Mouse (Mus musculus): ENCODE data around the gene Gtdc1. TPM values are rescaled to one million over a fixed set of nuclear protein-coding genes. Genes with fewer than 3 reads are reported as not detected.
A peak's percentile ranks its signal among the peaks of the same experiment; 100 is the strongest.

Gtdc1 gene
- total and polyA plus RNA-seq, 2 experiments = 2.9 to 9.3 TPM

- no peak for DNase-seq (ENCODE audit: extremely low read depth, low read depth, low spot score)
- 75% methylated on average over 8 of the region's 8 CpGs for WGBS
These were observed 4.2 kb downstream of the Gtdc1 start for GRCm38 (mm10) chr2:44923056-44923883.

GRCm38 (mm10) chr2:44922500-44922899 lies 5.0 kb downstream of the Gtdc1 start:
- H3K4me3 ChIP-seq (ENCODE audit: insufficient read depth, low read depth, low read length) = no peak overlapping the region
- no peak for DNase-seq (ENCODE audit: extremely low read depth, low read depth, low spot score)
- no peak overlapping the region for H3K27ac ChIP-seq (replicated peaks; ENCODE audit: insufficient read depth, low read depth, low read length)
- no peak for TF ChIP-seq POLR2A (IDR thresholded peaks at IDR 0.05; ENCODE audit: extremely low read depth, insufficient read depth, low read length)
- no peak for TF ChIP-seq CTCF (IDR thresholded peaks at IDR 0.05; ENCODE audit: low read depth, low read length)
- H3K36me3 ChIP-seq (ENCODE audit: control insufficient read depth, insufficient read depth, low read length) = no peaks in the 10 kb centered on the region
- H3K4me1 ChIP-seq (ENCODE audit: control insufficient read depth, insufficient read depth, low read length) = peaks cover 12% of the 10 kb centered on the region; the same call in 1 of the 2 replicates
- no peaks in the 10 kb centered on the region; the same call in 1 of the 2 replicates for H3K79me2 ChIP-seq (ENCODE audit: control insufficient read depth, insufficient read depth, low read length)
- WGBS = 88% methylated on average over 2 of the region's 2 CpGs
- no peaks in the 10 kb centered on the region for H3K27me3 ChIP-seq (ENCODE audit: control insufficient read depth, insufficient read depth, low read length)
- no peak overlapping the region for H3K9ac ChIP-seq (ENCODE audit: low read depth, low read length)

More at GRCm38 (mm10) chr2:44923056-44923883, 4.2 kb downstream of the Gtdc1 start:
- H3K4me3 ChIP-seq (ENCODE audit: insufficient read depth, low read depth, low read length) = no peak overlapping the region
- no peaks in the 10 kb centered on the region; the same call in 1 of the 2 replicates for H3K79me2 ChIP-seq (ENCODE audit: control insufficient read depth, insufficient read depth, low read length)
- TF ChIP-seq CTCF (IDR thresholded peaks at IDR 0.05; ENCODE audit: low read depth, low read length) (no peak), POLR2A (IDR thresholded peaks at IDR 0.05; ENCODE audit: extremely low read depth, insufficient read depth, low read length) (no peak)
- H3K4me1 ChIP-seq (ENCODE audit: control insufficient read depth, insufficient read depth, low read length) = peaks cover 12% of the 10 kb centered on the region; the same call in 1 of the 2 replicates
- H3K27ac ChIP-seq (replicated peaks; ENCODE audit: insufficient read depth, low read depth, low read length) = no peak overlapping the region
- no peaks in the 10 kb centered on the region for H3K36me3 ChIP-seq (ENCODE audit: control insufficient read depth, insufficient read depth, low read length)
- no peak overlapping the region for H3K9ac ChIP-seq (ENCODE audit: low read depth, low read length)
- H3K27me3 ChIP-seq (ENCODE audit: control insufficient read depth, insufficient read depth, low read length) = no peaks in the 10 kb centered on the region

DNA sequence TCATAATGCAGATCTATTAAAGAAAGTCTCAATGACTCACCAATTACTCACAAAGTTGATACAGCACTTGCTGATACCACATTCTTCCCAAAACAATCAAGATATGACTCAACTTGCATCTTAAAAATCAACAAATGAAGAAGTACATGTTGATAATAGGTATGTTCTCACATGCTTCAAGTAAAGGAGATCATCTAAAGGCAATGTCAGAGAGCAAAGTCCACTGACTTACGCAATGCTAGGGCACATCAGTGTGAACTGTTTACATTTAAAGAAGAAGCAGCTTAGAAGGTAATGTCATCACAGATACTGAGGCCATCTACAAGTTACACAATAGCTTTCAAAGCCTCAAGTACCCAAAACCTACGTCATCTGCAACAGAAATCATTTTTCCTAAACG lies 7.0 kb downstream of the Gtdc1 start:
- 22% methylated on average over 3 of the region's 3 CpGs for WGBS
- Histone ChIP-seq H3K9ac (ENCODE audit: low read depth, low read length) (no peak overlapping the region), H3K27ac (replicated peaks; ENCODE audit: insufficient read depth, low read depth, low read length) (no peak overlapping the region), H3K4me1 (ENCODE audit: control insufficient read depth, insufficient read depth, low read length) (peaks cover 6% of the 10 kb centered on the region; the same call in 1 of the 2 replicates), H3K36me3 (ENCODE audit: control insufficient read depth, insufficient read depth, low read length) (no peaks in the 10 kb centered on the region), H3K27me3 (ENCODE audit: control insufficient read depth, insufficient read depth, low read length) (no peaks in the 10 kb centered on the region), H3K79me2 (ENCODE audit: control insufficient read depth, insufficient read depth, low read length) (no peaks in the 10 kb centered on the region; the same call in 1 of the 2 replicates), H3K4me3 (ENCODE audit: insufficient read depth, low read depth, low read length) (no peak overlapping the region)
- DNase-seq (ENCODE audit: extremely low read depth, low read depth, low spot score) = peak; percentile 98
- no peak for TF ChIP-seq POLR2A (IDR thresholded peaks at IDR 0.05; ENCODE audit: extremely low read depth, insufficient read depth, low read length)
- TF ChIP-seq CTCF (IDR thresholded peaks at IDR 0.05; ENCODE audit: low read depth, low read length) = no peak

GRCm38 (mm10) chr2:44919326-44919725 lies 8.1 kb downstream of the Gtdc1 start:
- Histone ChIP-seq H3K4me1 (ENCODE audit: control insufficient read depth, insufficient read depth, low read length) (peaks cover 6% of the 10 kb centered on the region; the same call in 1 of the 2 replicates), H3K27me3 (ENCODE audit: control insufficient read depth, insufficient read depth, low read length) (no peaks in the 10 kb centered on the region), H3K79me2 (ENCODE audit: control insufficient read depth, insufficient read depth, low read length) (no peaks in the 10 kb centered on the region; the same call in 1 of the 2 replicates), H3K4me3 (ENCODE audit: insufficient read depth, low read depth, low read length) (no peak overlapping the region), H3K27ac (replicated peaks; ENCODE audit: insufficient read depth, low read depth, low read length) (no peak overlapping the region), H3K9ac (ENCODE audit: low read depth, low read length) (no peak overlapping the region), H3K36me3 (ENCODE audit: control insufficient read depth, insufficient read depth, low read length) (no peaks in the 10 kb centered on the region)
- 79% methylated on average over 1 of the region's 1 CpGs for WGBS
- no peak for DNase-seq (ENCODE audit: extremely low read depth, low read depth, low spot score)
- TF ChIP-seq POLR2A (IDR thresholded peaks at IDR 0.05; ENCODE audit: extremely low read depth, insufficient read depth, low read length) (no peak), CTCF (IDR thresholded peaks at IDR 0.05; ENCODE audit: low read depth, low read length) (no peak)

- TF ChIP-seq POLR2A (IDR thresholded peaks at IDR 0.05; ENCODE audit: extremely low read depth, insufficient read depth, low read length) (no peak), CTCF (IDR thresholded peaks at IDR 0.05; ENCODE audit: low read depth, low read length) (no peak)
- no peak for DNase-seq (ENCODE audit: extremely low read depth, low read depth, low spot score)
- Histone ChIP-seq H3K27ac (replicated peaks; ENCODE audit: insufficient read depth, low read depth, low read length) (no peak overlapping the region), H3K79me2 (ENCODE audit: control insufficient read depth, insufficient read depth, low read length) (no peaks in the 10 kb centered on the region; the same call in 1 of the 2 replicates), H3K4me1 (ENCODE audit: control insufficient read depth, insufficient read depth, low read length) (peaks cover 6% of the 10 kb centered on the region; the same call in 1 of the 2 replicates), H3K4me3 (ENCODE audit: insufficient read depth, low read depth, low read length) (no peak overlapping the region), H3K27me3 (ENCODE audit: control insufficient read depth, insufficient read depth, low read length) (no peaks in the 10 kb centered on the region), H3K36me3 (ENCODE audit: control insufficient read depth, insufficient read depth, low read length) (no peaks in the 10 kb centered on the region), H3K9ac (ENCODE audit: low read depth, low read length) (no peak overlapping the region)
- WGBS = 100% methylated on average over 2 of the region's 2 CpGs
These were observed 8.7 kb downstream of the Gtdc1 start for GRCm38 (mm10) chr2:44918737-44919136.

DNA sequence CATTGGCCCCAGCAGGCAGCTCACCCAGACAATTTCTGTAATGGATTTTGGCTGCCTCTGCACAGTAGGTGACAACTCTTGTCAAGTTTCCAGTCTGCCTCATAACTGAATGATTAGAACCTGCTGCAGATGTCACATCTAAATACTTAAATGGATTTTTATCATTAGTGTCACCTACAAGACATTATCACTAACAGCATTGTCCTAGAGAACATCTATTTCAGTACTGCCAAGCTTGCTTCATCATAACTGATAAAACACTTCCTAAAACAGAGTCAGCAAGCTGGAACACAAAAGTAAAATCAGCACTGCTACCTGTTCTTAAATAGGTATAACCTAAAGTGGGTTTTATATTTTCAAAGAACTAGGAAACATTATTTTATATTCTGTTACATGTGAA lies 11.2 kb downstream of the Gtdc1 start:
- peaks cover 4% of the 10 kb centered on the region; the same call in 1 of the 2 replicates for H3K4me1 ChIP-seq (ENCODE audit: control insufficient read depth, insufficient read depth, low read length)
- TF ChIP-seq CTCF (IDR thresholded peaks at IDR 0.05; ENCODE audit: low read depth, low read length) (no peak), POLR2A (IDR thresholded peaks at IDR 0.05; ENCODE audit: extremely low read depth, insufficient read depth, low read length) (no peak)
- H3K9ac ChIP-seq (ENCODE audit: low read depth, low read length) = no peak overlapping the region
- no peaks in the 10 kb centered on the region for H3K36me3 ChIP-seq (ENCODE audit: control insufficient read depth, insufficient read depth, low read length)
- H3K4me3 ChIP-seq (ENCODE audit: insufficient read depth, low read depth, low read length) = no peak overlapping the region
- H3K27me3 ChIP-seq (ENCODE audit: control insufficient read depth, insufficient read depth, low read length) = no peaks in the 10 kb centered on the region
- DNase-seq (ENCODE audit: extremely low read depth, low read depth, low spot score) = no peak
- no peak overlapping the region for H3K27ac ChIP-seq (replicated peaks; ENCODE audit: insufficient read depth, low read depth, low read length)
- no peaks in the 10 kb centered on the region; the same call in 1 of the 2 replicates for H3K79me2 ChIP-seq (ENCODE audit: control insufficient read depth, insufficient read depth, low read length)
